Mouse (Mus musculus) embryonic fibroblast, embryonic 13.5 days (primary cell): ENCODE results near the gene Aldh3b3. TPM values are rescaled to one million over a fixed set of nuclear protein-coding genes. Genes with fewer than 3 reads are reported as not detected.

Experiments used
- H3K27ac ChIP-seq: 2 replicates; pipeline ENCODE4 v1.5.1; 2012; ENCODE audit warnings: low read length, control low read depth, inconsistent platforms; ENCODE audit not compliant: insufficient read depth
- H3K4me1 ChIP-seq: 2 replicates; pipeline ENCODE4 v1.6.1; 2011; ENCODE audit warnings: low read length; ENCODE audit not compliant: control insufficient read depth, insufficient read depth
- H3K4me3 ChIP-seq: 2 replicates; pipeline ENCODE4 v1.5.1; 2011; ENCODE audit warnings: mild to moderate bottlenecking, control low read depth, low read length; ENCODE audit not compliant: insufficient read depth
- CTCF ChIP-seq: IDR thresholded peaks from 2 replicates; pipeline ENCODE4 v1.5.1; 2011; ENCODE audit warnings: mild to moderate bottlenecking, control low read depth, low read length, moderate library complexity, borderline replicate concordance; ENCODE audit not compliant: insufficient read depth
- POLR2A ChIP-seq: IDR thresholded peaks from 2 replicates; pipeline ENCODE4 v1.6.1; 2011; ENCODE audit warnings: low read depth, mild to moderate bottlenecking, control low read depth, low read length, moderate library complexity
- polyA plus RNA-seq: library from polyadenylated mRNA; stranded (reverse); fragments of >200 nt; gene quantifications from 2 replicates; pipeline ENCODE4 v1.2.4, GENCODE M21; 2011; ENCODE audit warnings: low read depth; ENCODE audit not compliant: missing spikeins, insufficient read length

Aldh3b3 gene
- polyA plus RNA-seq, 1 experiment, result not detected

DNA sequence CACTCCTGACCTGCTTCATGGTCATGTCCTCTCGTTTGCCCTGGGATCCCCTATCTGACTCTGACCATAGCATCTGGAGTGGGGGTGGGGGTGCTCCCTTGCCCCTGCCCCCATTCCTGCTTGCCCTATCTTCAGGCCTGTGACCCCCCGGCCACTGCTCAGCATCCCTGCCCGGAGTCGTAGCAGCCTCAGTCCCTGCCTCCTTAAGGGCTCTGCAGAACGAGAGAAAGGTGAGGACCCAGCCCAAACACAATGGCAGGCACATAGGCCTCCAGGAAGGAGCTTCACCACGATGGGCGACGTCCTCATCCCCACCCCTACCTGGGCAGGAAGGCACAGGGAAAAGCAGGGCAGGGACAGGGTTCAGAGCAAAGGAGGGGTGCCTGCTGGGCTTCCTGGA is 39.9 kb downstream of the Aldh3b3 start:
- no peak overlapping the region for H3K4me3 ChIP-seq
- TF ChIP-seq CTCF (no peak), POLR2A (no peak)
- H3K4me1 ChIP-seq, result no peaks in the 10 kb centered on the region
- no peak overlapping the region for H3K27ac ChIP-seq

- H3K4me3 ChIP-seq, result no peak overlapping the region
- TF ChIP-seq POLR2A, result 0 out of 2 replicates have a peak, but pooled peaks have one; percentile 24
- no peak for TF ChIP-seq CTCF
- no peaks in the 10 kb centered on the region for H3K4me1 ChIP-seq
- no peak overlapping the region for H3K27ac ChIP-seq
Measured at GRCm38 (mm10) chr19:3999121-3999730, 40.8 kb downstream of the Aldh3b3 start.

DNA sequence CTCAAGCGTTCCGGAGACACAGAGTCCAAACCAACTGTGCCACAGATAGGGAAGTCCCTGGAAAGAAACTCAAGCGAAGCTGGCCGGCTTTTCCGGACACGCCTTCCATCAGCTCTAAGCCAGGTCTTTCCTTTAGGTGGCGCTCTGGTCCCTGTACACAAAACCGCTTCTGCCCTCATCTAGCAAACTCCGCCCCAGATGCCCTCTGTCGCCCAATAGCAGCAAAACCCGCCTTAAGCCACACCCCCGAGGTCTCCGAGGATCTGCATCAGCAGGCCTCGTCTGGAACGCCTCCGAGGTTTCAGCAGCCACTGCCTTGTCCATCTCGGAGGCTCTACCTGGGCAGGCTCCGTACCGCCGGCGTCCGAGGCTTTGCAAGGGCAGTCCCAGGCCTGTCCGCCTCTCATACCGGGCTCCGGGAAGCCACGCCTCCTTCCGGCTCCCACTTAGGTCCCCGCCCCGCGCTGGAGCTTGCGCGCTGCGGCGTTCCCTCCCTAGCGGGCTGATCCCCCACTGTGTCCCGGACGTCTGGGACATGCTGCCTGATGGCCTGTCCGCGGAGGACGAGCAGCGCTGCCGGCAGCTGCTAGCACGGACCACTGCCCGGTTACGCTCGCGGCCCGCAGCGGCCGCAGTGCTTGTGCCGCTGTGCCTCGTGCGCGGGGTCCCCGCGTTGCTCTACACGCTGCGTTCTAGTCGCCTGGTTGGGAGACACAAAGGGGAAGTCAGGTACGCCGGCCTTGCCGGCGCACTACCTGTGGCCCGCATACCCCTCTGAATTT is 41.9 kb downstream of the Aldh3b3 start, which contains the start of the genes Nudt8 and Gm49405:
Nudt8 (plus strand) TSS at position 462 of the 782 bp plus-strand sequence.
Gm49405 (plus strand) TSS at position 508 of the 782 bp plus-strand sequence.
- TF ChIP-seq POLR2A (peak; percentile 98), CTCF (peak; percentile 39; the same call in 1 of the 2 replicates)
- peak within 1 kb of the TSS; percentile 83 for H3K4me3 ChIP-seq
- H3K27ac ChIP-seq, result peak within 1 kb of the TSS; percentile 95
- no peaks in the 10 kb centered on the region for H3K4me1 ChIP-seq

- Histone ChIP-seq H3K4me3 (peak overlapping the region; percentile 83), H3K4me1 (no peaks in the 10 kb centered on the region), H3K27ac (peak overlapping the region; percentile 95)
- TF ChIP-seq POLR2A (peak; percentile 25; the same call in 1 of the 2 replicates), CTCF (no peak)
Measured at GRCm38 (mm10) chr19:4000949-4001525, 42.6 kb downstream of the Aldh3b3 start.

GRCm38 (mm10) chr19:4001752-4002151 is 43.3 kb downstream of the Aldh3b3 start:
- H3K27ac ChIP-seq, result no peak overlapping the region
- no peak overlapping the region for H3K4me3 ChIP-seq
- H3K4me1 ChIP-seq, result no peaks in the 10 kb centered on the region
- TF ChIP-seq CTCF (no peak), POLR2A (no peak)

GRCm38 (mm10) chr19:4003112-4003511 is 44.7 kb downstream of the Aldh3b3 start, which contains the start of gene Doc2g:
Gene Doc2g, plus strand, starts transcription at chr19:4003313.
- Histone ChIP-seq H3K27ac (no peak within 1 kb of the TSS), H3K4me1 (no peaks in the 10 kb centered on the region), H3K4me3 (no peak within 1 kb of the TSS)
- TF ChIP-seq POLR2A, result peak; percentile 14; the same call in 1 of the 2 replicates
- TF ChIP-seq CTCF, result no peak

DNA sequence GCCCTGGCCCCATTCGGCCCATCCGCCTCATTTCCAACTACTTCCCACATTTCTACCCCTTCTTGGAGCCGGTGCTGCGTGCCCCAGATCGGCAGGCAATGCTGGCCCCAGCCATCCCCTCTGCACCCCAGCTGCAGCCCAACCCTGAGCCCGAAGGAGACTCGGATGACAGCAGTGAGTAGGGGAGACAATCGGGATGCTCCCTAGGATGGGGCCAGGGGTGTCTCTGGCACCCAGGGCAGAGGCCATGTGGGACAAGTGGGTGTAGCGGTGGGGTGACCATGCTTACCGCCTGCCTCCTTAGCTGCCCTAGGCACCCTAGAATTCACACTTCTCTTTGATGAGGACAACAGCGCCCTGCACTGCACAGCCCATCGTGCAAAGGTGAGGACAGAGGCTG is 45.2 kb downstream of the Aldh3b3 start:
- Histone ChIP-seq H3K4me1 (no peaks in the 10 kb centered on the region), H3K4me3 (no peak overlapping the region), H3K27ac (no peak overlapping the region)
- TF ChIP-seq CTCF, result no peak
- TF ChIP-seq POLR2A, result no peak; the same call in 1 of the 2 replicates

DNA sequence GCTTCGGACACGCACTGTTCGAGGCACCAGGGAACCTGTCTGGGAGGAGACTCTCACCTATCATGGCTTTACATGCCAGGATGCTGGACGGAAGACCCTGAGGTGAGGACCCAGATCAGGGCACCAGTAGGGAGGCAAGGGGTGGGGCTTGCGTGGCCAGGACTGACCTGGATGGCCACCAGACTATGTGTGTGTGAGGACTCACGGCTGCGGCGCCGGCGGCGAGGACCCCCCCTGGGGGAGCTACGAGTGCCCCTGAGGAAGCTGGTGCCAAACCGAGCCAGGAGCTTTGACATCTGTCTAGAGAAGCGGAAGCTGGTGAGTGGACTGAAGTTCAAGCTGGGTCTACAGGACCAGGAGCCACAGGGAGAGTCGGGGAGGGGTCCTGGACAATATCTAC is 45.9 kb downstream of the Aldh3b3 start:
- no peak for TF ChIP-seq CTCF
- no peak for TF ChIP-seq POLR2A
- no peaks in the 10 kb centered on the region for H3K4me1 ChIP-seq
- H3K4me3 ChIP-seq, result no peak overlapping the region
- no peak overlapping the region for H3K27ac ChIP-seq

DNA sequence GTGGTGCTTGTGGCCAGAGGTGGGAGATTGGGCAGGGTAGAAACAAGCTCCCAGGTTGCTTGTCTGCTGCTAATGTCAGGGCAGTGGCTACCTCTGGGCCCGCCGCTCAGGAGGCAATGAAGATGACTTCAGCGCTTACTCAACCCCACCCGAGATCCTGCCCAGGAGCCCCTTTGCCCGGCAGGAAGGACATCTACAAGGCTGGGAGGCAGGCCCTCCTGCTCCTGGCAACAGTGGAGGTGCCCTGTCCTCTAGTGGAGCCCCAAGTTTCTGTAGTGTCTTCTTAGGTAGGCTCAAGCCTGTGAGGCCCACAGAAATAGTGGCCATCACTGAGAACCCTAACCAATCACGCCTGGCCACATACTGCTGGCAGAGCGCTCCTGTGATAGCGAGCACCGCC is 46.6 kb downstream of the Aldh3b3 start:
- no peaks in the 10 kb centered on the region for H3K4me1 ChIP-seq
- TF ChIP-seq POLR2A (no peak), CTCF (no peak)
- H3K27ac ChIP-seq, result no peak overlapping the region

More for the DNA sequence above, 46.6 kb downstream of the Aldh3b3 start:
- H3K4me3 ChIP-seq, result no peak overlapping the region
